Mouse (Mus musculus): ENCODE results near the gene Zbtb20.

Zbtb20 gene

DNA sequence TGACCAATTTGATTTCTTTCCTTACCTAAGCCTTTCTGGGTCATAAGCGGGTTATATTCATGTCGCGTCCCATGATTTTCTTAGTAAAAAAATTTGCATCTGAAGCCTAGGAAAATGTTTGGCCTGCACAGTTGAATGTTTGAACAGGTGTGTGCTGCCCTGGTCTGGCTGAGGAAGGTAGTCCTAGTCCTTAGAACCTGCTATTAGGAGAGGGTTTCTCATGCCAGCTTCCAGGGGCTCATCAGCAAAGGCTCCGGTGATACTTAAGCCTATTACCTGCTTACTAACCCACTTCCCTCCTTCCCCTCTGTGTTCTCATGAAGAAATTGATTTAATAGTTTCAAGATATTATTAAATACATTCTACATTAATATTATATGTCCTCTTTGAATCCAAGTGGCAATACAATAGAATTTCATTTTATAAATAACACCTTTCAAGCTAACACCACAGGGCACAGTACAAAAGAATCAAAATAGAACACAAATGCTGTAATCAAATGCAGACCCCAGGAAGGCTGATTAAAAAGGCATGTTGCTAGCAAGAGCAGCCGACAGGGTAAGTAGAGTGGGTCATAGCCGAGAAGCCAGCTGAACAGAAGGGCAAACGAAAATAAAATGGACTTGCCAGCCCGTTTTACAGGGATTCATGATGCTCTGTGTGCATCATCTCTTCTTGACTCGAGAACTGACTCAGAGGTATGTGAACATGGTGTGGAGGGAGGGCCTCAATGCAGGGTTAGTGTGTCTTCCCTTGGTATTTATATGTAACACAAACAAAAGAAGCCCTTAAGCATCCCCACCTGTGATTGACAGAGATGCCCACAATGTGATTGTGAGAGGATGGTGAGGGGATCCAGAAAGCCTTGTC is 480.3 kb downstream of the Zbtb20 start:
- no peak for DNase-seq (ENCODE audit: low read depth in 1 of 2, low spot score in 2 of 2)

DNA sequence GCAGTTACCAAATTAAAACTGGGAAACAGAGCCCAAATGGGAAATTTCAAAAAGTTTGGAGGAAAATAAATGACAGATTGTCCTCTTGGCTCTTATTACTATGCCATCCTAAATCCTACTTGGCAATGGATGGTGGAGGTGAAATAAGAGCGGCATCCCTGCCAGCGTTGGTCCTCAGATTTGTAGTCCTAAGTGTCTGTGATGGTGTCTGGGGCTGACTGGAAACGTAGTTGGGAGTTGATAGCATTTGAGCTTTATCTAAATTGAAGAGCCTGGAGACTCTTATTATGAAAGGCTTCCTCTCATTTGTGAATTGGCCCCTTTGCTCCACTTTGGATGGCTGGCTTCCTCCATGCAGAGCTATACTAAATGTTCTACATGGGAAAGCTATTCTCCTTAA is 483.9 kb downstream of the Zbtb20 start:
- DNase-seq (ENCODE audit: low read depth in 1 of 2, low spot score in 2 of 2): no peak

DNA sequence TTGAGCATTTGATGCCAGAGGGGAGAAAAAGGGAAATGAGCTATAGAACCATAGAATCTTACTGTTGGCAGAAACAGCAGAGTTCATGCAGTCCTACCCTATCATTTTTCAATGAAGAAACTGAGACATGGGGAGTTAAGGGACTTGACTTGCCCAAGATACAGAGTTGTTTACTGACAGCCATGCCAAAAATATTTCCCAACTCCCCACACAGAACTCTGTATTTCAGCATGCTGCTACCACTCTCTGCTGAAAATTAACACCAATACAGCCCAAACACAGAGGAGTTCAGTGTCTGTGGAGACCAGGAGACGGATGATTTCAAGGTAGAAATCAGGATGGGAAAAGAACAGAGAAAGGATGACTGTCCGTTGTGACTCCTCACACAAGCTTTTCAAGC is 484.4 kb downstream of the Zbtb20 start:
- no peak for DNase-seq (ENCODE audit: low read depth in 1 of 2, low spot score in 2 of 2)

- DNase-seq (ENCODE audit: low read depth in 1 of 2, low spot score in 2 of 2): no peak
These were observed 485.3 kb downstream of the Zbtb20 start for GRCm38 (mm10) chr16:43360838-43361480.

GRCm38 (mm10) chr16:43362651-43363300 is 487.1 kb downstream of the Zbtb20 start:
- no peak for DNase-seq (ENCODE audit: low read depth in 1 of 2, low spot score in 2 of 2)

DNA sequence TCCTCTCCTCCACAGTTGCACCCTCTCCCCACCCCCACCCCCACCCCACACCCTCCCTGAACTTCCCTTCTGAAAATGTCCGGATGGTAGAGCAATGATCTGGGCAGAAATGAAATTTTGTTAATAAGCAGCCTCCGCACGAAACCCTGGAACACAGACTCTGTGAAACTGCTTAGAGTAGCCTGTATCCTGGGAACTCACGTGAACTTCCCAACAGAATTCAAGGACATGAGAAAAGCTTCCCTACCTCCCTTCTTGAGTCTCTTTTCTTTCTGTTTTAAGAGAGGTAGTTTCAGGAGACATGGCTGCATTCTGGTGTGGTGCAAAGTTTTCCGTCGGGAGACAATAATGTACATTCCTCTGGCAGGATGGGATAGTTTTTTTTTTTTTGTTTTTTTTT is 487.6 kb downstream of the Zbtb20 start:
- no peak for DNase-seq (ENCODE audit: low read depth in 1 of 2, low spot score in 2 of 2)

- no peak for DNase-seq (ENCODE audit: low read depth in 1 of 2, low spot score in 2 of 2)
These were observed 488.3 kb downstream of the Zbtb20 start for GRCm38 (mm10) chr16:43363751-43364515.

DNA sequence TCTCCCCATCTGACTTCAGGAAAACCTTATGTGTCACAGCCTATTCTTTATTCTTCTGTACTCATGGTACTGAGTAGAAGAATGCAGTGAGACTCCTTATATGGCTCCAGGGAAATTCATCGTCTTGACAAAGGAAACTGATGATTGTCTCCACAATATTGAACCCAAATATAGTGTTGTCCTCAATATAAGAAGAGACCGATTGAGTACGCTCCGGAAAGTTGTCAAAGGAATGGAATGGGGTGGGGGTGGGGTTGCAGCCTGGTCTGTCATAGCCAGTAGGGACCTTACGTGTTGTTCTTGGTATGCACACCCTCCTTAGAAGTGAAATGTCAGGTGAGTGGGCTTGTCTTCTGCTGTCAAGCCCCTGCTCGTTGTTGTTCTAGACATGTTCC is 488.8 kb downstream of the Zbtb20 start:
- no peak for DNase-seq (ENCODE audit: low read depth in 1 of 2, low spot score in 2 of 2)

DNA sequence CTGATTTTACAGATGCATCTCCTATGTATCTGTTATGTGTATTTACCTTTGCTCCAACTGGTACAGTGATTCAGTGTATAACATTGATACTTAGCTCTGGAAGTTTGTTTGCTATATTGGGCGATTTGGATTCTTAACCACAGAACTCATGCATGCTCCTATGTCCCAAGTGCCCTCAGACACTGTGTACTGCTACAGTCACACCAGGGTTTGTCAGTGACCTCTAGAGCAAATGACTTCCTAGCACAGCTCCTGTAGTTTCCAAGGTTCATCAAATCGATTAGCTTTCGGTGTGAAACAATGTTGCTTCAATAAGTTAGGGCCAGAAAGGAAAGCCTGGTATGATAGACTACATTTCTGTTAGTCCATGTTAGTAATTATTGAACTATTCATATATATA is 489.6 kb downstream of the Zbtb20 start:
- no peak for DNase-seq (ENCODE audit: low read depth in 1 of 2, low spot score in 2 of 2)

DNA sequence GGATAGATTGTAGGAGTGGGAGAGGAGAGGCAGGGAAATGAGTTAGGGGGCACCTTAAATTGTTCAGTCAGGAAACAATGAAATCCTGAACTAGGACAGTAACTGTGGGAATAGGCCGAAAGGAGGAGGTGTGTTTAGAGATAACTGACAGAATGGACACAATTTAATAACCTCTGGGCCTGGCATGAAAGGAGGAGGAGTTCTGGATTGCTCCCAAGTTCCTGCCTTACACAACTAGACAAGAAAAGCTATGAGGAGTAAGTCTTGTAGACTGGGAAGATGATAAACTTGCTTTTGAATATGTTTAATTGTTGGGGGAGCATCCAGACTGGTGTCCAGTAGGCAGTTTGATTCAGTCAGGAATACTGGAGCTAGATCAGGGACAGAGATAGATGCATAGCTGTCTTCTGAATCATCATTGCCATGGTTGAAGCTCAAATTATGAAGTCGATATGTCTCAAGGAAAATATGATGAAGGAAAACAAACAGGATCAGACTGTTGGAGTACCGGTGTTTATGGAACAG is 494.9 kb downstream of the Zbtb20 start:
- DNase-seq (ENCODE audit: low read depth in 1 of 2, low spot score in 2 of 2): no peak

GRCm38 (mm10) chr16:43376782-43377181 is 501.1 kb downstream of the Zbtb20 start:
- no peak for DNase-seq (ENCODE audit: low read depth in 1 of 2, low spot score in 2 of 2)

- DNase-seq (ENCODE audit: low read depth in 1 of 2, low spot score in 2 of 2): no peak
These were observed 504.0 kb downstream of the Zbtb20 start for GRCm38 (mm10) chr16:43379351-43380325.

DNA sequence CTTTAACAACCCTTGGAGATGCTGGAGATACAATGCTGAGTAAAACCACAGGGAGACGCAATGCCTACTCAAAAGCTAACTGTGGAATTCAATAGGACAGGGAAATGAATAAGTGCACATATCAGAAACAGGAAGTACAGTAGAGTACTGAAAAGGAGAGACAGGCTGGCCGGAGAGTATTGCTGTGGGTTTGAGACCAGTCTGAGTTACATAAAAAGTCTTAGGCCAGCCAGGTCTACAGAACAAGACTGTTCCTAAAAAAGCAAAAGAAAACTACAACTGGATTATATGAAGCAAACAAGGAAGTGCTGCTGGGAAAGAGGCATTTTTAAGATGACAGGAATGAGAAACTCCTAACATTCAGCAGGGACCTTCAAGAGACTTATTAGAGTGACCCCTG is 505.5 kb downstream of the Zbtb20 start:
- no peak for DNase-seq (ENCODE audit: low read depth in 1 of 2, low spot score in 2 of 2)

DNA sequence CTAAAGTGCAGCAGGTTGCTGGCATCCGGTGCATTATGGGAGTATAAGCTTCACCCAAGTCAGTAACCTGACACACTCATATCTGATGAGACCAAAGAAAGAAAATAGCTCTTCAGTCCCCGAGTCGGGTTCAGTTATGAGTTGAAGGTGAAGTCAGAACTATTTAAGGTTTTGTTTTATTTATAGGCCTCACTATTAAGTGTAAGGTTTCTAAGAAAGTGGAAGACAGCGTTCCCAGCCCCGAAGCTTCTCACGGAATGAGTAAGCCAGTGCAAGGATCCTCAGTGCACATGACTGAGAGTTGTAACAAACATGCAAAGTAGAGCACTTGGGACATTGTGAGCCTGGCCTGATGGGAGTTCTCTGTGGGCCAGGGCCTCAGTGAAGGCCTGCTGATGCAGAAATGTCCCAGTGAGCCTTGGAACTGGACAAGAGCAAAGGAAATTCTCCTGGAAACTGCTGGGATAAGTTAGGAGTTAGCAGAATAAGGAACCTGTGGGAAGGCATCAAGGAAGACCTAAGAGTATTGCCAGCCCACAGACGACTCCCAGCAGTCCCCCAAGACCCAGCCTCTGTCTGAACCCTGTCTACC is 507.6 kb downstream of the Zbtb20 start:
- DNase-seq (ENCODE audit: low read depth in 1 of 2, low spot score in 2 of 2): no peak

- no peak for DNase-seq (ENCODE audit: low read depth in 1 of 2, low spot score in 2 of 2)
These were observed 509.4 kb downstream of the Zbtb20 start for GRCm38 (mm10) chr16:43384953-43385619.

DNA sequence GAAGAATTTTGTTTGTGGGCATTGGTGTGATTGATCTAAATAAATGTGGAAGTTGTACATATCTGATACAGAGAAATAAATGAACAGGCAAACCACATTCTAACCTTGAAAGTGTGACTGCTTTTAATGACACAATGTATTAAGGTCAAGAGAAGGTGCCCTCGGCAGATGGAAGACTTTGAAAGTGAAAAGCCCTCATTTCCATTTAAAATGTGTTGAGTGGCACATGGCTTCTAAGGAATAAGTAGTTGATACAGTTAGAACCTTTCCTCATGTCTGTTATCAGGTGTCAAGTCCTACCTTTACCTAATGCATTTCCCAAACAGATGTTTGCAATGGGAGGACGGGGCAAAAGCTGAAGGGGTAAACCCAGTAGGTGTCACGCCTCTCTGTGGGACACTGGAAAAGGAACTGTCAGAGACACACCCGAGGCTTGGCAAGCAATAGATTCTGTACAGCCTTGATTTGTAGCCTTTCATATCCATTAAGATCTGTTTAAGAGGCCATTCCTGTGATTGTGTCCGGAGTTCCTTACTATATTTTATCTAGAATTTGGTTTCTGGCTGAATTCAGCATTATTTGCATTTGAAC is 510.0 kb downstream of the Zbtb20 start:
- DNase-seq (ENCODE audit: low read depth in 1 of 2, low spot score in 2 of 2): no peak

DNA sequence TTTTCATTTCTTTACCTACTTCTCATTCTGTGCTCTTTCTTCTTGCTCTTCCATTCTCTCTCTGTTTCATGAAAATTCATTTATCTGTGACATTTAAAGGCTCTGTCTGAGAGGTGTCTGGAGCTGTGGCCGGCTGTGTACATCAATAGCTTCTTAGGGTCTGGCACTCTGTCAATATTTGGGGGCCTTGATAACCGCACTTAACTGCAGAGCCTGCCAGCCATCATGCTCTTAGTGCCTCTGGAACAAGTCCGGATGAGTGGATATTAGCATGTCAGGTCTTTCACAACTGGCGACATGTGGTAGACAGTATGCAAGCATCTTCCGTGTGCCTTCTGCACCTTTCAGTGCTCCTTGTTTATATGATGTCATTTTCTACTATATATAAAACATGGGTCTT is 510.7 kb downstream of the Zbtb20 start:
- DNase-seq (ENCODE audit: low read depth in 1 of 2, low spot score in 2 of 2): no peak

- DNase-seq (ENCODE audit: low read depth in 1 of 2, low spot score in 2 of 2): no peak
These were observed 512.7 kb downstream of the Zbtb20 start for GRCm38 (mm10) chr16:43388389-43388788.

DNA sequence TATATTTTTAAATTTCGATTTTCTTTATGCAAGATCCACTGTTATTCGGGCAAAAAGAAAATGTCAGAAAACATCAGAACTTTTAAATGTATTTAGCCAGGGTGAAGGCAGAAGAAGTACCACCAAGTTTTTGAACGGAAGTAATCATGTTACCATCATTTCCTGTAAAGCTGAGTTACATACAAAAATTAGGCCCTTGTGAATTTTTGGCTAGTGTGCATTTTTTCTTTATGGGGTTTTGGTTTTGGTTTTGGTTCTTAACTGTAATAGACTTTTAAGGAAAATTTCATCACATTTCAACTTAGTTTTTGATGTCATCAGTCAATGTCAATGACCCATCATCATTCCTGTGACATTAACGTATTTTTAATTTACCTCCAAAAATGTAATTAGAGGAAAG is 514.7 kb downstream of the Zbtb20 start:
- no peak for DNase-seq (ENCODE audit: low read depth in 1 of 2, low spot score in 2 of 2)

All from monocyte, adult 2 months (primary cell).